Mouse (Mus musculus) 3T3-L1 (cell line): ENCODE results near the gene Gpr182.

Experiments
- DNase-seq: peaks from one replicate; pipeline ENCODE4 v3.0.0-alpha.2; 2015; ENCODE audit warnings: low read depth, low spot score

The Gpr182 gene

GRCm38 (mm10) chr10:127739083-127739660, 12.4 kb downstream of the Gpr182 start, which contains the start of gene Zbtb39:
Gene Zbtb39, plus strand, starts transcription at chr10:127739538.
- DNase-seq: peak; percentile 80

GRCm38 (mm10) chr10:127738151-127738882, 13.2 kb downstream of the Gpr182 start:
- DNase-seq: peak; percentile 46

- DNase-seq: no peak
Observed at GRCm38 (mm10) chr10:127737552-127737951, 14.0 kb downstream of the Gpr182 start.

DNA sequence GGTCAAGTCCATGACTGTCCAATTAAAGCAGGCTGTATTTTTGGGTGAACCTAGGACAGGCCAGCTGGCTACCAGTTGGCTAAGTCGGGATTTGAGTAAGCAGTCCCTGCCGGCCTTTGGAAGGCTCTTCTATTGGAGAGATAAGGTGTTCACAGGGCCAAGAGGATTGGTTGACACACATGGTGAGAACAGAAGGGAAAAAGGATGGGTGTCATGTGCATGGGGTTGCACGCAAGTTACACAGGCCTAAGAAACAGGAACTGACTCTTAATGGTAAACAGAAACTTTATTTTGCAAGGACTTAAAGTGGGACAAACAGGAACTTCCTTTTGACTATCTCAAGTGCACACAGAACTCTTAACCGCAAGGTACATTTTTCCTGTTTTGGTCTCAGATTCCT, 14.6 kb downstream of the Gpr182 start:
- no peak for DNase-seq

DNA sequence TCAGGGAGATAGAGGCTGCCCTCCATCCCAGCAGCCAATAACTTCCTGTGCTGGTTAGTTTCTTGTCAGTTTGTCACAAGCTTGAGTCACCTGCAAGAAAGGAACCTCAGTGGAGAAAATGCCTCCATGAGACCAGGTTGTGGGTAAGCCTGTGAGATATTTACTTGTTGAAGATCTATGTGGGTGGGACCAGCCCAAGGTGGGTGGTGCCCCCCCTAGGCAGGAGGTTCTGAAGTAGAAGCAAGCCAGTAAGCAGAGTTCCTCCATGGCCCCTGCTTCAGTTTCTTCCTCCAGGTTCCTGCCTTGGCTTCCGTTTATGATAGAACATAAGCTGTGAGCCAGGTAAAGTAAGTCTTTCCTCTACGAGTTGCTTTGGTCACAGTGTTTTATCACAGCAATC, 15.3 kb downstream of the Gpr182 start:
- DNase-seq: no peak

DNA sequence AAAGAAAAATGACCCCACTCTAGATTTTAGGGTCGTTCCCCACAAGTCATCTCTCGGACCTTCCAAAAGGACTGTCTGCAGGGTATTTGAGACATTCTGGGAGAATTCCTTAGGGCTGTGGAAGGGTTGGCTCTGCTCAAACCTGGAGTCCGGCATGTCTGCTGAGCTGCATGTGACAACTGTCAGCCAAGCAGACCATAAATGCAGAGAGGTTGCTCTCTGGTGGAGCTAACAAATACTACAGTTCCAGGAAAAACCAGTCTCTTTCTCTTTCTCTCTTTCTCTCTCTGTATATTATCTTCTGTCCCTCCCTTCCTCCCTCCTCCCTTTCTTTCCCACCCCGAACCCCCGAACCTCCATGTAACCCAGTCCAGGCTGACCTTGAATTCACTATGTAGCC, 17.1 kb downstream of the Gpr182 start:
- peak; percentile 61 for DNase-seq

DNA sequence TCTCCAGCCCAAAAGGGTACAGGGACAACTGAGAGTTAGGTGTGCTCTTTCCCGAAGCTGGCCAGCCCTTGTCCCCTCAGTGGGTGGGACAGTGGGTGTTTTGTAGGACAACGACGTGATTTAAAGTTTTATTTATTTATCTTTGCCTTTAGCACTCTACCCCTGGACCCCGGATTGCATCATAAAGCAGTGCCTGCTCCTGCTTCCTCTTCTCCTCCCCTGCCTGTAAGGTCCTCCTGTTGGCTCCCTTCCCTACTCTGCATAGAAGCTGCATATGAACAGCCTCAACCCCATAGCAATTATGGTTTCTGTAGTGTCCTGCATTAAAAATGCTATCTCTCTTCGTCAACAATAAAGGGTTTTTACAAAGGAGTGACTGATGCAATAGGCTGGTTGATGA, 20.1 kb downstream of the Gpr182 start:
- no peak for DNase-seq

- no peak for DNase-seq
Observed at GRCm38 (mm10) chr10:127730933-127731310, 20.6 kb downstream of the Gpr182 start.

DNA sequence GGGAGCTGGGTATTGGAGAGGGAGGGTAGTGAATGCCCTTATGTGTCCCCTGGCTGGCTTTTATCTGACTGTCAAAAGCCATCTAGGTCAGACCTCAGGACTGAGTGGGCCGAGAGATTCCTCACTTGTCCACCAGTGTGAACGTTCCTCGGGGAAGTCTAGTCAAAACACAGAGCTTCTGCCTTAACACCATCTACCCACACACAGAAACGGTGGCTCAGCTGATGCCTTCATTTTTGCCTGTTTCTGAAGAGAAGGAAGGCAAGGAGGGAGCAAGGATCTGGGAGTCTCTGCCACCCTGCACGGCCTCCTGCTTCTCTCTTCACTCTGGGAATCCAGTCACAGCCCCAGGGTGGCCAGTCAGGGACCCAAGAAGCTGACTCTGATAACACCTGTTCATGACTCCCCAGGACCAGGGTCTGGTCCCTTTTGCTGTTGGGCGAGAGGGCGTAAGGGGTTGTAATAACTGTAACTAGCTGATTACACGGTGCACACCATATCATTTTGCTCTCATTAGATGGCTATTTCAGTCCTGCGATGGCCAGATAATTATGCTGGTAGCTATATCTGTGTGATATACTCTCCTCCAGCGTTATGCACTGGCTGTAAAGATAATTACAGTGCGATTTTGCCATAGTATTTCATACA, 21.1 kb downstream of the Gpr182 start:
- DNase-seq: no peak

DNA sequence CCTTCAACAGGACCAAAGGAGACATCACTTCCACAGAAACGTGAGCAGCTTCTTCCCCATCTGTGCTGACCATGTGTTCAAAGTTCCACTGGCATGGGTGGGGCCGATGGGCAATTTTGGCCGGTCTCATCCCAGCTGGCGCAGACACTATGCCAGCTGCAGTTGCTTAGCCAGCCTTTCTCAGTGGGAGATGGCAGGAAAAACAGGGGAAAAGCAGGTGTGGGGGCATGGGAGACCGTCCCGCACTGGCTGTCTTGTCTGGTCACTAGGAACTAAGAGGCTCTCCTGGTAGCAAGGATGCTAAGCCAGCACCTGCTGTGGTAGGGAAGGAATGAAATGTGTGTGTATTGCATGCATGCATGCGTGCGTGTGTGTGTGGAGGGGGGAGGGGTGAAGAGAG, 23.1 kb downstream of the Gpr182 start:
- DNase-seq: no peak

GRCm38 (mm10) chr10:127725136-127725535, 26.4 kb downstream of the Gpr182 start:
- DNase-seq: no peak

DNA sequence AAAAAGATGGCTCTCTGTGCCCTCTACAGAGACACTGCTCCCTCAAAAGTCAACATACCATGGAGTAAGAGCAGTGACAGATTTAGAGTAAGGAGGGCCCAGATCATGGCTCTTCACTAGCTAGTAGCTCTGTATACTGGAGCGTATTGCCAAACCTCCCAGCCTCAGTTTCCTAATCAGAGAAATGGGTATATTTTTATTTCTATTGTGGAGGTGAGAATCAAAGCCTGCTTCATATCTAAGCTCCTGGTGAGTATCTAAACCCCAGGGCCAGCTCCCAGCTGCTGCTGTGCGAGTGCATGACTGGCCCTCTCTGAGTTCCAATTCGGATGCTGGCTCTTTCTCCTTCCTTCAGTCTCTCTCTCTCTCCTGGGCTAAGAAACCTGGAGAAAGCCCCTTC, 27.4 kb downstream of the Gpr182 start, which contains the start of gene Tac2:
Gene Tac2, plus strand, starts transcription at position 301 of the 400 bp plus-strand sequence.
- DNase-seq: no peak

DNA sequence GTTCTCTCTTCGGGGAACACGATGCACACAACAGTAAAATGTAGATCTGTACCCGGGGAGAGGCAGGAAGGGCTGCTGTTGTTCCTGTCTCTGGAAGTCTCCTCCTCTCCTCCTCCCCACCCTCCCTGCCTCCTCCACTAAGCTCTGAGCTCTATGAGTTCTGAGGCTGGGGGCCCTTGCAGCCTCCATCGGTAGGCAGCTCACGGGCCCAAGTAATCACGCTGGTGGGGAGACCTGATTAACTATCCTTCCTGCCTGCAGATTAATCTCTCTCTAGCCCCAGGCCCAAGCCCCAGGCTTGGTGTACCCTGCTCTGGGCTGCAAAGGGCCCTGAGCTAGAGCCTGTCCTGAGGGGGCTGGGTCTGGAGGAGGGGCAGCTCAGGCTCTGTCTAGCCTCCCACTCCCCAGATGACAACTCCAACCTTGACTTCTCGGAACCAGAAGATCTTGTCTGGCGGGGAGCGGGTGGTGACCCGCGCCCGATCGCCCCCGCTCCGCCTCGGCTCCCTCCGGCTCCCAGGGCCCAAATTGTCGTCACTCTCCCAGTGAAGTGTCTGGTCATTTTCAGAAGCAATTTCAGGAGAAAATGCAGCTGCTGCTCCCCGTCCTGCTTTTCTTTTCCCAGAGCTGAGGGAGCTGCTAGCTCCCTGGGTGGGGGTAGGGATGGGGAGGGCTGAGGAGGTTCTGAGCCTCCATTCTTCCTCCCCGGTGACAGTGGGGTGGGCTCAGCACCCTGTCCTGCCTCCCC, 29.7 kb downstream of the Gpr182 start:
- no peak for DNase-seq

GRCm38 (mm10) chr10:127712736-127713135, 38.8 kb downstream of the Gpr182 start:
- no peak for DNase-seq

DNA sequence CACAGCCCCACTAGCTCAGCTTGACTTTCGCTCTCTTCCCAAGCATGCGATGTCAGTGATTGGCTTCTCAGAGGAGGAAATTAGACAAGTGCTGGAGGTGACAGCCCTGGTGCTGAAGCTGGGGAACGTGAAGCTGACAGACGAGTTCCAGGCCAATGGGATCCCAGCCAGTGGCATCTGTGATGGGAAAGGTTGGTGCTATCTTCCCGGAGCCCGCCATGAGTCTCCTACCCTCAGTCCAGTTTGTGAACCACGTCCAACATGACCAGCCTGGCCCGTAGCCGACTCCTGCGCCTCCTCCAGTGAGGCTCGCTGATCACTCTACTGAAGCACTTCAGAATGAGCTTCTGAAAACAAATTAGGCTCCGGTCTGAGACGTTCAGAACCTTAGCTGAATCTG, 41.2 kb downstream of the Gpr182 start:
- no peak for DNase-seq

GRCm38 (mm10) chr10:127708850-127709370, 42.6 kb downstream of the Gpr182 start:
- DNase-seq: no peak

- DNase-seq: no peak
Observed at GRCm38 (mm10) chr10:127707721-127708120, 43.8 kb downstream of the Gpr182 start.

GRCm38 (mm10) chr10:127705783-127706182, 45.7 kb downstream of the Gpr182 start:
- DNase-seq: no peak

- no peak for DNase-seq
Observed at GRCm38 (mm10) chr10:127704766-127705220, 46.7 kb downstream of the Gpr182 start, which contains the start of gene Myo1a. Gene Myo1a, plus strand, starts transcription at chr10:127705170.

DNA sequence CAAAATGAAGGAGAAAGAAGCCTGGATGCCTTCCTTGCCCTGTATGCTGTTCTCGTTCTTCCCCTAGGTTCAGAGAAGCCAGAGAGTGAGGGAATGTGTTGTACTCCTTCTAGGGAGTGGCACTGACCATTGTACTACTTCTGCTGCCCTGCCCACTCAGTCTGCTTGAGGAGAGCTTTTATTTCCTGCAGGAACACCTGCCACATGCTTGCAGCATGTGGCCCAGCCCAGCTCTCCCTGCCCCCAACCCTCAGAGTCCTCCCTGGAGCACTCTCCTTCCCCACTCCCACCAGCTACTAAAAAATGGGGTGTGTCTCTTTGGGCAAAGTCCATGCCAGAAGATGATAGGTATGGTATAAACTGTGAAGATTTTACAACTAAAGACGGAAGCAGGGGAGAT, 47.2 kb downstream of the Gpr182 start:
- no peak for DNase-seq

GRCm38 (mm10) chr10:127703299-127703698, 48.2 kb downstream of the Gpr182 start:
- peak; percentile 29 for DNase-seq

DNA sequence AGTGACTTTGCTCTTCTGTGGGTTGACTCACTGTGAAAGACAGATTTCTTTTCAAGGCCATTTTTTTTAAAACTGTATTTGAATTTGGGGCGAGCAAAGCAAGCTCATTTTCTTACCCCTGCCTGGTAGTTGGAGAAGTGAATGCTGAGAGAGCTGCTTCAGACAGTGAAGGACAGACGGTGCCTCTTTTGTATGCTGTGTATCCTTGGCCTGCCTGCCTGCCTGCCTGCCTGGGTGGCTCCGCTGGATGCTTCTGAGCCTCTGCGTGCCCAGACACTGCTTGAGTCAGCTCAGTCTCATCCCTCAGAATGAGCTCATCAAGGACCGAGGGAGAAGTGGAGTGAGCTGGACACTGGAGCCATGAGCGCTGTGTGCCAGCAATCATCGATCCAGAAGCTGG, 52.6 kb downstream of the Gpr182 start:
- DNase-seq: no peak
